Comparison of ENCODE assay signal across 8 mouse cellular contexts in genomic region chr13:23526312-23526711, GRCm38 (mm10). TPM values are rescaled to one million over a fixed set of nuclear protein-coding genes. Genes with fewer than 3 reads are reported as not detected.
DNase-seq lines count a peak whose midpoint lies in the region; ATAC-seq lines count a peak whose summit lies in the region.

No protein-coding gene starts in this region.

- H3K9me3 ChIP-seq in intestine, embryonic 14.5 days (ENCODE audit: control insufficient read depth, low read length) = no peaks in the 10 kb centered on the region

- peak overlapping the region; percentile 74 for H3K27ac ChIP-seq in intestine, embryonic 14.5 days (ENCODE audit: low read depth)

- H3K36me3 ChIP-seq in intestine, embryonic 14.5 days (ENCODE audit: control insufficient read depth, insufficient read depth, low read length) = no peaks in the 10 kb centered on the region

- intact Hi-C loops in gastrocnemius, postnatal 14 days (cut with DNase I; ENCODE audit: low total_unique reads) = loop anchor here (10.0 kb wide), 1 partner anchor 1502 kb away; no protein-coding TSS in a partner anchor

- H3K9ac ChIP-seq in intestine, embryonic 14.5 days (ENCODE audit: low read length) = peak overlapping the region; percentile 52

- no peaks in the 10 kb centered on the region for H3K27me3 ChIP-seq in intestine, embryonic 14.5 days (replicated peaks; ENCODE audit: control insufficient read depth, insufficient read depth, low read length)

- DNase-seq in adrenal gland, adult 18-20 months (ENCODE audit: low spot score in 2 of 2) = peak; percentile 90 to 97
- peak; percentile 93 for DNase-seq in embryo, embryonic 11 days
- peak; percentile 81 for DNase-seq in gastrocnemius, postnatal 14 days
- DNase-seq in intestine, embryonic 14.5 days (ENCODE audit: low spot score) = peak; percentile 99
- DNase-seq in left cerebral cortex, adult 9 months (ENCODE audit: low spot score in 2 of 2) = peak; percentile 78 to 96
- peak; percentile 88 for DNase-seq in right cerebral cortex, adult 18-20 months
- peak; percentile 70 for DNase-seq in urinary bladder, postnatal 10 days (ENCODE audit: low spot score)

- WGBS in intestine, embryonic 14.5 days = under 1% methylated on average over 17 of the region's 17 CpGs

- 0 out of 2 replicates have a peak, but pooled peaks cover 8% of the 10 kb centered on the region for H3K4me1 ChIP-seq in intestine, embryonic 14.5 days (replicated peaks; ENCODE audit: control insufficient read depth, insufficient read depth, low read length)

- ATAC-seq in intestine, embryonic 14.5 days (replicated peaks; ENCODE audit: low FRiP score, low TSS enrichment, low read depth) = peak; percentile 56
- peak; percentile 49 for ATAC-seq in megakaryocyte, adult 5-6 weeks (ENCODE audit: poor library complexity, severe bottlenecking)

- peak overlapping the region; percentile 47 for H3K4me3 ChIP-seq in intestine, embryonic 14.5 days (ENCODE audit: low read depth, low read length)

- peak overlapping the region; percentile 62 for H3K4me2 ChIP-seq in intestine, embryonic 14.5 days (ENCODE audit: low read length)

RNA-seq across cellular contexts. Expression of gene Hist1h4h, which starts 4.5 kb away (rescaled TPM):
- 100 to 1,000 TPM; 400 to 445 TPM for total RNA-seq in adrenal gland, adult 18-20 months (2021)
- 100 to 1,000 TPM; 281 to 294 TPM for total RNA-seq in gastrocnemius, postnatal 14 days (2021)
- 6.5 and 6.9 TPM in 2 replicates for polyA plus RNA-seq in intestine, embryonic 14.5 days (2014; fragmentation: Nextera tagmentation; extraction: Ambion mirVana)
- total RNA-seq in megakaryocyte, adult 5-6 weeks (2015) = 61.7 and 63.9 TPM in 2 replicates
- total RNA-seq in megakaryocyte, adult 5-6 weeks (2017) = 1,033 and 1,202 TPM in 2 replicates

RNA-seq across cellular contexts. Expression of gene Hist1h2af, which starts 7.4 kb away (rescaled TPM):
- 10 to 100 TPM in 1 of 2 experiments, 1 to 10 TPM in 1; 8.5 to 12.6 TPM for total RNA-seq in adrenal gland, adult 18-20 months (2021)
- 10 to 100 TPM; 61.2 to 77.1 TPM for total RNA-seq in gastrocnemius, postnatal 14 days (2021)
- 12.1 and 15.7 TPM in 2 replicates for polyA plus RNA-seq in intestine, embryonic 14.5 days (2014; fragmentation: Nextera tagmentation; extraction: Ambion mirVana)
- total RNA-seq in megakaryocyte, adult 5-6 weeks (2015) = 61.9 and 91.1 TPM in 2 replicates
- total RNA-seq in megakaryocyte, adult 5-6 weeks (2017) = 1,786 and 1,821 TPM in 2 replicates

RNA-seq across cellular contexts. Expression of gene Hist1h3g, which starts 8.9 kb away (rescaled TPM):
- total RNA-seq in adrenal gland, adult 18-20 months (2021) = 1 to 10 TPM; 3.8 to 4.7 TPM
- 10 to 100 TPM; 19.9 to 21.2 TPM for total RNA-seq in gastrocnemius, postnatal 14 days (2021)
- 6.1 and 8.1 TPM in 2 replicates for polyA plus RNA-seq in intestine, embryonic 14.5 days (2014; fragmentation: Nextera tagmentation; extraction: Ambion mirVana)
- total RNA-seq in megakaryocyte, adult 5-6 weeks (2015) = 225 and 241 TPM in 2 replicates
- 441 and 668 TPM in 2 replicates for total RNA-seq in megakaryocyte, adult 5-6 weeks (2017)

RNA-seq across cellular contexts. Expression of gene Hist1h2bh, which starts 16.9 kb away (rescaled TPM):
- total RNA-seq in adrenal gland, adult 18-20 months (2021) = 1 to 10 TPM; 1.8 to 2.2 TPM
- 1 to 10 TPM; 5.5 to 5.7 TPM for total RNA-seq in gastrocnemius, postnatal 14 days (2021)
- polyA plus RNA-seq in intestine, embryonic 14.5 days (2014; fragmentation: Nextera tagmentation; extraction: Ambion mirVana) = 0.47 and 1.1 TPM in 2 replicates
- 32.3 and 36.5 TPM in 2 replicates for total RNA-seq in megakaryocyte, adult 5-6 weeks (2015)
- 143 and 176 TPM in 2 replicates for total RNA-seq in megakaryocyte, adult 5-6 weeks (2017)

RNA-seq across cellular contexts. Expression of gene Hist1h3f, which starts 17.5 kb away (rescaled TPM):
- 10 to 100 TPM; 12.6 to 12.7 TPM for total RNA-seq in adrenal gland, adult 18-20 months (2021)
- 10 to 100 TPM; 24.2 to 25.2 TPM for total RNA-seq in gastrocnemius, postnatal 14 days (2021)
- polyA plus RNA-seq in intestine, embryonic 14.5 days (2014; fragmentation: Nextera tagmentation; extraction: Ambion mirVana) = 1.1 and 1.2 TPM in 2 replicates
- 43.8 and 48.7 TPM in 2 replicates for total RNA-seq in megakaryocyte, adult 5-6 weeks (2015)
- total RNA-seq in megakaryocyte, adult 5-6 weeks (2017) = 145 and 146 TPM in 2 replicates

Comparison
In these comparisons a context has a peak if more than half of its experiments do, and no peak if none do; other contexts are left out.
1. Peak in every context shown above with its lines: DNase-seq, ATAC-seq, H3K4me3 ChIP-seq and H3K27ac ChIP-seq.
2. RNA of gene Hist1h2af, which starts 7.4 kb away (total RNA-seq): 61.9 to 1,821 TPM in megakaryocyte, adult 5-6 weeks and 61.2 to 77.1 TPM in gastrocnemius, postnatal 14 days; 8.5 to 12.6 TPM in adrenal gland, adult 18-20 months; every median in the first group is over 4 times any median in the second.
3. RNA of gene Hist1h3g, which starts 8.9 kb away (total RNA-seq): 225 to 668 TPM in megakaryocyte, adult 5-6 weeks; 19.9 to 21.2 TPM in gastrocnemius, postnatal 14 days and 3.8 to 4.7 TPM in adrenal gland, adult 18-20 months; every median in the first group is over 10 times any median in the second.